Mouse (Mus musculus) liver, adult 2 months (tissue): ENCODE data around the gene Vps13c. TPM values are rescaled to one million over a fixed set of nuclear protein-coding genes. Genes with fewer than 3 reads are reported as not detected.
A peak's percentile ranks its signal among the peaks of the same experiment; 100 is the strongest.

ENCODE experiments used
- DNase-seq: peaks from one replicate; pipeline ENCODE4 v3.0.0-alpha.2; 2011; ENCODE audit warnings: low read depth, low spot score; ENCODE audit errors: extremely low read depth
- H3K27ac ChIP-seq: fragments of 200-500 bp; replicated peaks from 2 replicates; pipeline ENCODE4 v1.5.1; 2012; ENCODE audit warnings: low read depth, mild to moderate bottlenecking, control low read depth, inconsistent platforms, low read length; ENCODE audit not compliant: insufficient read depth
- H3K27me3 ChIP-seq: fragments of 200-500 bp; 2 replicates; pipeline ENCODE4 v1.6.1; 2012; ENCODE audit warnings: mild to moderate bottlenecking, moderate library complexity, low read length, inconsistent platforms; ENCODE audit not compliant: control insufficient read depth, insufficient read depth
- H3K36me3 ChIP-seq: fragments of 200-500 bp; 2 replicates; pipeline ENCODE4 v1.6.1; 2012; ENCODE audit warnings: low read length, inconsistent platforms; ENCODE audit not compliant: control insufficient read depth, insufficient read depth
- H3K4me1 ChIP-seq: fragments of 200-500 bp; 2 replicates; pipeline ENCODE4 v1.6.1; 2011; ENCODE audit warnings: low read length; ENCODE audit not compliant: control insufficient read depth, insufficient read depth
- H3K4me3 ChIP-seq: fragments of 200-500 bp; 2 replicates; pipeline ENCODE4 v1.5.1; 2011; ENCODE audit warnings: low read depth, mild to moderate bottlenecking, control low read depth, low read length, moderate library complexity; ENCODE audit not compliant: insufficient read depth
- H3K79me2 ChIP-seq: fragments of 200-500 bp; 2 replicates; pipeline ENCODE4 v1.6.1; 2012; ENCODE audit warnings: inconsistent platforms, mild to moderate bottlenecking, low read length, moderate library complexity; ENCODE audit not compliant: control insufficient read depth, insufficient read depth
- H3K9ac ChIP-seq: fragments of 200-500 bp; 2 replicates; pipeline ENCODE4 v1.6.1; 2012; ENCODE audit warnings: low read depth, mild to moderate bottlenecking, control low read depth, inconsistent platforms, low read length
- CTCF ChIP-seq: fragments of 200-500 bp; IDR thresholded peaks from 2 replicates; pipeline ENCODE4 v1.5.1; 2011; ENCODE audit warnings: low read depth, low read length, control low read depth
- POLR2A ChIP-seq: fragments of 200-500 bp; IDR thresholded peaks from 2 replicates; pipeline ENCODE4 v1.6.1; 2011; ENCODE audit warnings: low read length, control low read depth; ENCODE audit not compliant: insufficient read depth; ENCODE audit errors: extremely low read depth
- WGBS: fragments of 180-500 bp; shearing (Covaris S2); methylation state at CpG from one replicate; pipeline ENCODE4 v1.1.7; 2018; 5-methylcytosine and 5-hydroxymethylcytosine counted together
- polyA plus RNA-seq: library from polyadenylated mRNA; depleted of rRNA; stranded (reverse); fragments of >200 nt; gene quantifications from 2 replicates; pipeline ENCODE4 v1.2.3, GENCODE M21; 2012
- total RNA-seq: library from RNA; depleted of rRNA; stranded (reverse); fragments of >200 nt; gene quantifications from 2 replicates; pipeline ENCODE4 v1.2.3, GENCODE M21; 2014

The Vps13c gene
- total and polyA plus RNA-seq, 2 experiments = 4.9 to 29.7 TPM

- H3K4me3 ChIP-seq = no peak overlapping the region
- 41% methylated on average over 3 of the region's 3 CpGs for WGBS
- no peaks in the 10 kb centered on the region for H3K27me3 ChIP-seq
- no peaks in the 10 kb centered on the region for H3K36me3 ChIP-seq
- TF ChIP-seq POLR2A (no peak), CTCF (no peak)
- no peak overlapping the region for H3K9ac ChIP-seq
- peak; percentile 60 for DNase-seq
- peaks cover 28% of the 10 kb centered on the region for H3K79me2 ChIP-seq
- H3K27ac ChIP-seq = no peak overlapping the region
- H3K4me1 ChIP-seq = peaks cover 21% of the 10 kb centered on the region
Measured at GRCm38 (mm10) chr9:67847606-67848005, 7.4 kb downstream of the Vps13c start.

DNA sequence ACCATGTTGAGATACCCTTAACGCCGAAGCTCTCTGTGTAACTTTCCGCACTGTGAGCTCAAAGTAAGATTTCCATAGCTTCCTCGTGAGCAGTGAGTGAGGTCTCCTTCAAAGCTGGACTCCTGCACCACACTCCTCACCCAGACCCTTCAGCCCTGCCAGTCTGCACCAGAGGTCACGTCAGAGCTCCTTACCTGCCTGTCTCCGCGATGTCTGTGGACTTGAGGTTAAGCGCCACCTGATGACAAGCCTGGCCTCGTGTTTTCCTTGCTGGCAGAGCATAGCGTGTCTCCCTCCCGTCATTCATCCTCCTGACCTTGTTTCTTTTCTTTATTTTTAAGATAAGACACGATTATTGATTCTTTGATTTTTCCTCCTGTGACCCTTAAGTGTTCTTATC, 9.2 kb downstream of the Vps13c start:
- H3K27me3 ChIP-seq = no peaks in the 10 kb centered on the region
- H3K4me1 ChIP-seq = peaks cover 18% of the 10 kb centered on the region
- 61% methylated on average over 12 of the region's 12 CpGs for WGBS
- peaks cover 28% of the 10 kb centered on the region for H3K79me2 ChIP-seq
- H3K36me3 ChIP-seq = peaks cover 9% of the 10 kb centered on the region; the same call in 1 of the 2 replicates
- peak; percentile 33 for DNase-seq
- H3K27ac ChIP-seq = no peak overlapping the region
- TF ChIP-seq CTCF (no peak), POLR2A (no peak)
- no peak overlapping the region for H3K4me3 ChIP-seq
- no peak overlapping the region for H3K9ac ChIP-seq

DNA sequence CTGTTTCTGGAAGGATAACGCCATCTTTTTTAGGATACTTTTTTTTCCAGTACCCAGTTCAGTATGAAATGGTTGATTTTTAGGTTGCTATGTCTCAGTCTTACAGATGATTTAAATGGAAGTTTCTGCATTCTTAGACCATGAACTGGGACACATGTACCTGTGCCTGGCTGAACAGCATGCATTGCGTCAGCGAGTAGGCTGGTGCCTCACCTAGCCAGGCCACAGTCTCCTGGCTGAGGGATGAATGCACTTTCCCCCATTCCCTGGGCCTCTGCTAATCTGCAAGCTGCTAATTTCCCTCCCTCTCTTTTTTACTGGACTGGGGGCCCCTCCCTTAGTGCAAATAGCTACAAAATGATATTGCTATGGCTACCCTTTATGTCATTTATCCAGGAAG, 9.7 kb downstream of the Vps13c start:
- peak; percentile 73 for DNase-seq
- TF ChIP-seq CTCF = no peak
- no peak for TF ChIP-seq POLR2A
- H3K36me3 ChIP-seq = peaks cover 11% of the 10 kb centered on the region; the same call in 1 of the 2 replicates

DNA sequence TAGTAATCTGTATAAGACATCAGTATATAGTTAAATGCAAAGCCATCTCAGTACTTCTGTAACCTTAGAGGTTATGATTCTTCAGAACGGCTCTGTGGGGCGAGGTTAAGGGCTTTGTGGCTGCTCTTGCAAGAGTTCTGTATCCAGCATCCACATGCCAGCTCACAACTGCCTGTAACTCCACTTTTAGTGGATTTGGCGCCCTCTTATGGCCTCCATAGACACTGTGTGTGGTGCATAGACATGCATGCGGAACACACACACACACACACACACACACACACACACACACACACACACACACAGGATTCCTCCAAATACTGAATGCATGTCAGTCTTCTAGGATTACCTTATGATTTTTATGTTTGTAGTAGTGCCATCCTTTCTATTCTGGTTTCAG, 11.0 kb downstream of the Vps13c start:
- Histone ChIP-seq H3K79me2 (peaks cover 25% of the 10 kb centered on the region), H3K4me1 (peaks cover 9% of the 10 kb centered on the region), H3K9ac (no peak overlapping the region), H3K27ac (no peak overlapping the region), H3K27me3 (no peaks in the 10 kb centered on the region), H3K4me3 (no peak overlapping the region), H3K36me3 (peaks cover 17% of the 10 kb centered on the region; the same call in 1 of the 2 replicates)
- 90% methylated on average over 4 of the region's 4 CpGs for WGBS
- TF ChIP-seq CTCF = peak; percentile 62
- TF ChIP-seq POLR2A = no peak
- peak; percentile 54 for DNase-seq

More for the DNA sequence above, 9.7 kb downstream of the Vps13c start:
- H3K9ac ChIP-seq = no peak overlapping the region
- H3K27me3 ChIP-seq = no peaks in the 10 kb centered on the region
- peaks cover 28% of the 10 kb centered on the region for H3K79me2 ChIP-seq
- peaks cover 14% of the 10 kb centered on the region for H3K4me1 ChIP-seq
- H3K4me3 ChIP-seq = no peak overlapping the region
- H3K27ac ChIP-seq = no peak overlapping the region
- WGBS = 44% methylated on average over 3 of the region's 3 CpGs

GRCm38 (mm10) chr9:67860273-67860672, 20.1 kb downstream of the Vps13c start:
- Histone ChIP-seq H3K9ac (no peak overlapping the region), H3K36me3 (peaks cover 19% of the 10 kb centered on the region), H3K27me3 (no peaks in the 10 kb centered on the region), H3K79me2 (no peaks in the 10 kb centered on the region), H3K4me1 (peaks cover 10% of the 10 kb centered on the region), H3K27ac (no peak overlapping the region), H3K4me3 (no peak overlapping the region)
- DNase-seq = no peak
- 83% methylated on average over 2 of the region's 2 CpGs for WGBS
- no peak for TF ChIP-seq CTCF
- no peak for TF ChIP-seq POLR2A

- no peaks in the 10 kb centered on the region for H3K79me2 ChIP-seq
- peaks cover 20% of the 10 kb centered on the region for H3K4me1 ChIP-seq
- no peak overlapping the region for H3K4me3 ChIP-seq
- H3K27ac ChIP-seq = no peak overlapping the region
- WGBS = 96% methylated on average over 5 of the region's 5 CpGs
- no peaks in the 10 kb centered on the region for H3K27me3 ChIP-seq
- H3K9ac ChIP-seq = no peak overlapping the region
- TF ChIP-seq CTCF (no peak), POLR2A (no peak)
- DNase-seq = no peak
- H3K36me3 ChIP-seq = peaks cover 13% of the 10 kb centered on the region
Measured at GRCm38 (mm10) chr9:67863332-67863731, 23.1 kb downstream of the Vps13c start.
